Mouse (Mus musculus) bone marrow, adult 2 months (tissue): ENCODE results near the gene Acsf2.

Source experiments
- CTCF ChIP-seq: fragments of 200-500 bp; IDR thresholded peaks from 2 replicates; pipeline ENCODE4 v1.5.1; 2011; ENCODE audit warnings: low read length, control low read depth; ENCODE audit not compliant: control insufficient read depth, insufficient read depth
- POLR2A ChIP-seq: fragments of 200-500 bp; IDR thresholded peaks from 2 replicates; pipeline ENCODE4 v1.6.1; 2011; ENCODE audit warnings: low read depth, mild to moderate bottlenecking, control low read depth, low read length, borderline replicate concordance; ENCODE audit not compliant: control insufficient read depth

- TF ChIP-seq CTCF (no peak), POLR2A (no peak)
These were observed 51.8 kb downstream of the Acsf2 start for GRCm38 (mm10) chr11:94549691-94550441.
